Mouse (Mus musculus) layer of hippocampus, postnatal 25 days (tissue): ENCODE results near the gene Aacs. TPM values are rescaled to one million over a fixed set of nuclear protein-coding genes. Genes with fewer than 3 reads are reported as not detected.

ENCODE experiments used
- DNase-seq, 2 experiments: peaks; one replicate each; pipeline ENCODE4 v3.0.0; 2022; ENCODE audit warnings: mixed read lengths in 2 of 2, low spot score in 1 of 2; ENCODE audit errors: extremely low spot score in 1 of 2
- total RNA-seq, 2 experiments: library from RNA; stranded (reverse); gene quantifications; 2 replicates each; pipeline ENCODE4 v1.2.3; 2021

Aacs gene
- total RNA-seq, 2 experiments from 2014 or later: 62.5 to 66.7 TPM

GRCm38 (mm10) chr5:125461868-125462445 lies 13.7 kb upstream of the Aacs start:
- peak in 1 of 2 experiments; percentile 51 for DNase-seq

- DNase-seq: no peak
Measured at GRCm38 (mm10) chr5:125465192-125465591, 10.4 kb upstream of the Aacs start.

GRCm38 (mm10) chr5:125465701-125466106 lies 9.9 kb upstream of the Aacs start:
- DNase-seq: peak; percentile 80 to 88

GRCm38 (mm10) chr5:125466483-125466882 lies 9.1 kb upstream of the Aacs start:
- DNase-seq: no peak

- DNase-seq: no peak
Measured at GRCm38 (mm10) chr5:125467261-125467660, 8.4 kb upstream of the Aacs start.

- DNase-seq: no peak
Measured at GRCm38 (mm10) chr5:125470713-125471112, 4.9 kb upstream of the Aacs start.

- no peak for DNase-seq
Measured at GRCm38 (mm10) chr5:125472796-125473475, 2.7 kb upstream of the Aacs start.

GRCm38 (mm10) chr5:125475030-125475429 lies 584 bp upstream of the Aacs start:
- no peak for DNase-seq

GRCm38 (mm10) chr5:125476286-125476625 lies 642 bp downstream of the Aacs start:
- DNase-seq: no peak

GRCm38 (mm10) chr5:125476799-125477198 lies 1.2 kb downstream of the Aacs start:
- no peak for DNase-seq

GRCm38 (mm10) chr5:125477533-125477932 lies 1.9 kb downstream of the Aacs start:
- DNase-seq: no peak

- no peak for DNase-seq
Measured at GRCm38 (mm10) chr5:125478037-125478436, 2.4 kb downstream of the Aacs start.

- no peak for DNase-seq
Measured at GRCm38 (mm10) chr5:125479376-125479775, 3.8 kb downstream of the Aacs start.

GRCm38 (mm10) chr5:125480434-125481231 lies 5.0 kb downstream of the Aacs start:
- no peak for DNase-seq

- no peak for DNase-seq
Measured at GRCm38 (mm10) chr5:125482474-125482873, 6.9 kb downstream of the Aacs start.

- no peak for DNase-seq
Measured at GRCm38 (mm10) chr5:125483712-125484611, 8.3 kb downstream of the Aacs start.

GRCm38 (mm10) chr5:125485031-125485778 lies 9.6 kb downstream of the Aacs start:
- DNase-seq: no peak

- DNase-seq: no peak
Measured at GRCm38 (mm10) chr5:125486088-125486487, 10.5 kb downstream of the Aacs start.

- DNase-seq: no peak
Measured at GRCm38 (mm10) chr5:125487375-125488115, 11.9 kb downstream of the Aacs start.
